Mouse (Mus musculus) liver, embryonic 16.5 days (tissue): ENCODE measurements around the gene Shpk. TPM values are rescaled to one million over a fixed set of nuclear protein-coding genes. Genes with fewer than 3 reads are reported as not detected.

Source experiments
- ATAC-seq: fragments of 200-750 bp; cut with Nextera tagmentation; 2 replicates; pipeline ENCODE4 v1.8.0; 2017; ENCODE audit warnings: low read depth, mild to moderate bottlenecking, moderate number of reproducible peaks, moderate library complexity
- H3K27ac ChIP-seq: fragments of 300-500 bp; sonication (generic); 2 replicates; pipeline ENCODE4 v1.5.1; 2014; ENCODE audit warnings: mild to moderate bottlenecking, low read length
- H3K27me3 ChIP-seq: fragments of 300-500 bp; sonication (generic); 2 replicates; pipeline ENCODE4 v1.6.1; 2014; ENCODE audit warnings: low read depth, low read length, mixed read lengths; ENCODE audit not compliant: control insufficient read depth, insufficient read depth
- H3K36me3 ChIP-seq: fragments of 300-500 bp; sonication (generic); 2 replicates; pipeline ENCODE4 v1.6.1; 2014; ENCODE audit warnings: mild to moderate bottlenecking; ENCODE audit not compliant: control insufficient read depth, insufficient read depth
- H3K4me1 ChIP-seq: fragments of 300-500 bp; sonication (generic); 2 replicates; pipeline ENCODE4 v1.6.1; 2014; ENCODE audit warnings: low read depth, low read length, mixed read lengths; ENCODE audit not compliant: control insufficient read depth
- H3K4me2 ChIP-seq: fragments of 300-500 bp; sonication (generic); 2 replicates; pipeline ENCODE4 v1.6.1; 2014; ENCODE audit warnings: low read depth, low read length, mixed read lengths
- H3K4me3 ChIP-seq: fragments of 300-500 bp; sonication (generic); 2 replicates; pipeline ENCODE4 v1.5.1; 2014; ENCODE audit warnings: low read depth, mild to moderate bottlenecking, low read length
- H3K9ac ChIP-seq: fragments of 300-500 bp; sonication (generic); 2 replicates; pipeline ENCODE4 v1.6.1; 2014; ENCODE audit warnings: low read depth, low read length
- H3K9me3 ChIP-seq: fragments of 300-500 bp; sonication (generic); replicated peaks from 2 replicates; pipeline ENCODE4 v1.6.1; 2016; ENCODE audit warnings: low read length; ENCODE audit not compliant: control insufficient read depth
- WGBS: fragments of 180-500 bp; shearing (Covaris S2); extraction: QIAGEN DNeasy Blood & Tissue Kit; methylation state at CpG from one replicate; pipeline ENCODE4 v1.1.7; 2014; ENCODE audit not compliant: insufficient replicate concordance; 5-methylcytosine and 5-hydroxymethylcytosine counted together
- polyA plus RNA-seq: library from polyadenylated mRNA; unstranded; fragments of >200 nt; fragmentation: Nextera tagmentation; extraction: Ambion mirVana; gene quantifications from 2 replicates; pipeline ENCODE4 v1.2.1, GENCODE M21; 2015

Gene Shpk
- polyA plus RNA-seq, 1 experiment from 2014 or later, result 4.4 TPM

- no peaks in the 10 kb centered on the region for H3K27me3 ChIP-seq
- no peak overlapping the region for H3K9ac ChIP-seq
- 56% methylated on average over 2 of the region's 2 CpGs for WGBS
- no peaks in the 10 kb centered on the region for H3K36me3 ChIP-seq
- no peak for ATAC-seq
- H3K4me2 ChIP-seq, result no peak overlapping the region
- no peaks in the 10 kb centered on the region for H3K9me3 ChIP-seq
- no peak overlapping the region for H3K27ac ChIP-seq
- H3K4me3 ChIP-seq, result no peak overlapping the region
- H3K4me1 ChIP-seq, result peaks cover 7% of the 10 kb centered on the region
Observed at GRCm38 (mm10) chr11:73194444-73194843, 4.8 kb upstream of the Shpk start.

- Histone ChIP-seq H3K27ac (no peak overlapping the region), H3K9ac (peak overlapping the region; percentile 82), H3K4me1 (peaks cover 13% of the 10 kb centered on the region), H3K4me3 (peak overlapping the region; percentile 76), H3K36me3 (no peaks in the 10 kb centered on the region), H3K27me3 (no peaks in the 10 kb centered on the region), H3K9me3 (no peaks in the 10 kb centered on the region), H3K4me2 (peak overlapping the region; percentile 88)
- ATAC-seq, result no peak
- 3% methylated on average over 1 of the region's 1 CpGs for WGBS
Observed at GRCm38 (mm10) chr11:73198190-73198589, 1.1 kb upstream of the Shpk start.

- peak within 1 kb of the TSS; percentile 82 for H3K27ac ChIP-seq
- peaks cover 13% of the 10 kb centered on the region for H3K4me1 ChIP-seq
- no peaks in the 10 kb centered on the region for H3K9me3 ChIP-seq
- peak; percentile 92 for ATAC-seq
- H3K9ac ChIP-seq, result peak within 1 kb of the TSS; percentile 82
- H3K4me2 ChIP-seq, result peak within 1 kb of the TSS; percentile 88
- H3K36me3 ChIP-seq, result no peaks in the 10 kb centered on the region
- 1% methylated on average over 22 of the region's 22 CpGs for WGBS
- peak within 1 kb of the TSS; percentile 76 for H3K4me3 ChIP-seq
- H3K27me3 ChIP-seq, result no peaks in the 10 kb centered on the region
Observed at GRCm38 (mm10) chr11:73198603-73199229, 544 bp upstream of the Shpk start, which contains the start of gene Ctns. Gene Ctns (minus strand): TSS chr11:73199042.

GRCm38 (mm10) chr11:73199879-73200278, 619 bp downstream of the Shpk start:
- peaks cover 13% of the 10 kb centered on the region for H3K4me1 ChIP-seq
- ATAC-seq, result peak; percentile 12
- H3K9ac ChIP-seq, result peak overlapping the region; percentile 82
- no peaks in the 10 kb centered on the region for H3K27me3 ChIP-seq
- H3K27ac ChIP-seq, result peak overlapping the region; percentile 82
- peak overlapping the region; percentile 76 for H3K4me3 ChIP-seq
- under 1% methylated on average over 12 of the region's 12 CpGs for WGBS
- H3K4me2 ChIP-seq, result peak overlapping the region; percentile 88
- H3K36me3 ChIP-seq, result no peaks in the 10 kb centered on the region
- H3K9me3 ChIP-seq, result no peaks in the 10 kb centered on the region

- no peaks in the 10 kb centered on the region for H3K36me3 ChIP-seq
- peaks cover 13% of the 10 kb centered on the region for H3K4me1 ChIP-seq
- no peak overlapping the region for H3K9ac ChIP-seq
- no peak for ATAC-seq
- no peak overlapping the region for H3K4me2 ChIP-seq
- H3K4me3 ChIP-seq, result no peak overlapping the region
- no peaks in the 10 kb centered on the region for H3K9me3 ChIP-seq
- no peak overlapping the region for H3K27ac ChIP-seq
- H3K27me3 ChIP-seq, result no peaks in the 10 kb centered on the region
- WGBS, result 72% methylated on average over 2 of the region's 2 CpGs
Observed at GRCm38 (mm10) chr11:73201021-73201420, 1.8 kb downstream of the Shpk start.

- H3K36me3 ChIP-seq, result no peaks in the 10 kb centered on the region
- no peak for ATAC-seq
- H3K4me2 ChIP-seq, result no peak overlapping the region
- no peak overlapping the region for H3K9ac ChIP-seq
- WGBS, result 38% methylated on average over 4 of the region's 4 CpGs
- no peak overlapping the region for H3K27ac ChIP-seq
- H3K9me3 ChIP-seq, result no peaks in the 10 kb centered on the region
- no peaks in the 10 kb centered on the region for H3K27me3 ChIP-seq
- no peak overlapping the region for H3K4me3 ChIP-seq
- peaks cover 13% of the 10 kb centered on the region for H3K4me1 ChIP-seq
Observed at GRCm38 (mm10) chr11:73201597-73201996, 2.3 kb downstream of the Shpk start.

- Histone ChIP-seq H3K36me3 (no peaks in the 10 kb centered on the region; the same call in 1 of the 2 replicates), H3K27me3 (no peaks in the 10 kb centered on the region), H3K4me2 (no peak overlapping the region), H3K4me3 (no peak overlapping the region), H3K27ac (no peak overlapping the region), H3K9ac (no peak overlapping the region), H3K9me3 (no peaks in the 10 kb centered on the region), H3K4me1 (peaks cover 7% of the 10 kb centered on the region)
- ATAC-seq, result no peak
- WGBS, result 75% methylated on average over 8 of the region's 8 CpGs
Observed at GRCm38 (mm10) chr11:73203895-73204294, 4.6 kb downstream of the Shpk start.

- ATAC-seq, result no peak
- Histone ChIP-seq H3K4me2 (no peak overlapping the region), H3K36me3 (no peaks in the 10 kb centered on the region; the same call in 1 of the 2 replicates), H3K27me3 (no peaks in the 10 kb centered on the region), H3K9ac (no peak overlapping the region), H3K4me3 (no peak overlapping the region), H3K9me3 (no peaks in the 10 kb centered on the region), H3K4me1 (peaks cover under 1% of the 10 kb centered on the region), H3K27ac (no peak overlapping the region)
- 54% methylated on average over 7 of the region's 7 CpGs for WGBS
Observed at GRCm38 (mm10) chr11:73205194-73205593, 5.9 kb downstream of the Shpk start.

- Histone ChIP-seq H3K4me3 (no peak overlapping the region), H3K4me2 (no peak overlapping the region), H3K9me3 (no peaks in the 10 kb centered on the region), H3K9ac (no peak overlapping the region), H3K27me3 (no peaks in the 10 kb centered on the region), H3K4me1 (no peaks in the 10 kb centered on the region), H3K36me3 (no peaks in the 10 kb centered on the region; the same call in 1 of the 2 replicates), H3K27ac (no peak overlapping the region)
- 71% methylated on average over 2 of the region's 2 CpGs for WGBS
- no peak for ATAC-seq
Observed at GRCm38 (mm10) chr11:73207621-73208020, 8.4 kb downstream of the Shpk start.
